Mouse (Mus musculus) kidney, embryonic 14.5 days (tissue): ENCODE measurements around the gene Tmem151a. TPM values are rescaled to one million over a fixed set of nuclear protein-coding genes. Genes with fewer than 3 reads are reported as not detected.

Experiments used
- ATAC-seq: fragments of 200-750 bp; cut with Nextera tagmentation; 2 replicates; pipeline ENCODE4 v1.8.0; 2017; ENCODE audit warnings: moderate number of reproducible peaks, mild to moderate bottlenecking, moderate TSS enrichment, moderate library complexity; ENCODE audit not compliant: low FRiP score, low TSS enrichment
- H3K27ac ChIP-seq: fragments of 300-500 bp; sonication (generic); 2 replicates; pipeline ENCODE4 v1.5.1; 2014; ENCODE audit warnings: low read depth, mild to moderate bottlenecking, low read length, moderate library complexity, mixed read lengths
- H3K27me3 ChIP-seq: fragments of 300-500 bp; sonication (generic); 2 replicates; pipeline ENCODE4 v1.6.1; 2014; ENCODE audit warnings: mild to moderate bottlenecking, low read length; ENCODE audit not compliant: control insufficient read depth, insufficient read depth
- H3K36me3 ChIP-seq: fragments of 300-500 bp; sonication (generic); 2 replicates; pipeline ENCODE4 v1.6.1; 2014; ENCODE audit warnings: low read length, mixed read lengths; ENCODE audit not compliant: control insufficient read depth, insufficient read depth
- H3K4me1 ChIP-seq: fragments of 300-500 bp; sonication (generic); 2 replicates; pipeline ENCODE4 v1.6.1; 2014; ENCODE audit warnings: low read length, mixed read lengths; ENCODE audit not compliant: control insufficient read depth, insufficient read depth
- H3K4me2 ChIP-seq: fragments of 300-500 bp; sonication (generic); replicated peaks from 2 replicates; pipeline ENCODE4 v1.6.1; 2014; ENCODE audit warnings: low read depth, mild to moderate bottlenecking, low read length
- H3K4me3 ChIP-seq: fragments of 300-500 bp; sonication (generic); 2 replicates; pipeline ENCODE4 v1.5.1; 2014; ENCODE audit warnings: mild to moderate bottlenecking, low read length
- H3K9ac ChIP-seq: fragments of 300-500 bp; sonication (generic); 2 replicates; pipeline ENCODE4 v1.6.1; 2014; ENCODE audit warnings: low read depth, mild to moderate bottlenecking, low read length, moderate library complexity
- H3K9me3 ChIP-seq: fragments of 300-500 bp; sonication (generic); 2 replicates; pipeline ENCODE4 v1.6.1; 2016; ENCODE audit warnings: low read length; ENCODE audit not compliant: control insufficient read depth
- WGBS: fragments of 180-500 bp; shearing (Covaris S2); extraction: QIAGEN DNeasy Blood & Tissue Kit; methylation state at CpG from one replicate; pipeline ENCODE4 v1.1.7; 2014; 5-methylcytosine and 5-hydroxymethylcytosine counted together
- polyA plus RNA-seq: library from polyadenylated mRNA; unstranded; fragments of >200 nt; fragmentation: Nextera tagmentation; extraction: Ambion mirVana; gene quantifications from 2 replicates; pipeline ENCODE4 v1.2.1, GENCODE M21; 2014

Gene Tmem151a
- polyA plus RNA-seq, 1 experiment from 2014 or later, result 1.7 TPM

GRCm38 (mm10) chr19:5071545-5072369 lies 13.6 kb downstream of the Tmem151a start:
- 2% methylated on average over 40 of the region's 40 CpGs for WGBS
- peak overlapping the region; percentile 46 for H3K4me3 ChIP-seq
- H3K36me3 ChIP-seq, result no peaks in the 10 kb centered on the region
- no peaks in the 10 kb centered on the region for H3K9me3 ChIP-seq
- peaks cover 12% of the 10 kb centered on the region for H3K27me3 ChIP-seq
- peak overlapping the region; percentile 51 for H3K9ac ChIP-seq
- peak; percentile 84 for ATAC-seq
- H3K4me2 ChIP-seq, result peak overlapping the region; percentile 52
- peaks cover 37% of the 10 kb centered on the region for H3K4me1 ChIP-seq
- H3K27ac ChIP-seq, result peak overlapping the region; percentile 82

GRCm38 (mm10) chr19:5071077-5071476 lies 14.3 kb downstream of the Tmem151a start:
- Histone ChIP-seq H3K4me1 (peaks cover 37% of the 10 kb centered on the region), H3K4me3 (peak overlapping the region; percentile 46), H3K9ac (peak overlapping the region; percentile 51), H3K27ac (peak overlapping the region; percentile 82), H3K27me3 (peaks cover 12% of the 10 kb centered on the region), H3K4me2 (peak overlapping the region; percentile 52), H3K36me3 (no peaks in the 10 kb centered on the region), H3K9me3 (no peaks in the 10 kb centered on the region)
- WGBS, result 12% methylated on average over 11 of the region's 11 CpGs
- no peak for ATAC-seq

GRCm38 (mm10) chr19:5069978-5070377 lies 15.4 kb downstream of the Tmem151a start:
- no peaks in the 10 kb centered on the region for H3K9me3 ChIP-seq
- no peaks in the 10 kb centered on the region for H3K36me3 ChIP-seq
- peaks cover 9% of the 10 kb centered on the region for H3K27me3 ChIP-seq
- H3K4me2 ChIP-seq, result peak overlapping the region; percentile 52
- H3K27ac ChIP-seq, result peak overlapping the region; percentile 42; the same call in 1 of the 2 replicates
- WGBS, result 82% methylated on average over 7 of the region's 7 CpGs
- peak overlapping the region; percentile 51; the same call in 1 of the 2 replicates for H3K9ac ChIP-seq
- no peak for ATAC-seq
- H3K4me3 ChIP-seq, result peak overlapping the region; percentile 46
- H3K4me1 ChIP-seq, result peaks cover 45% of the 10 kb centered on the region

GRCm38 (mm10) chr19:5069486-5069885 lies 15.8 kb downstream of the Tmem151a start:
- Histone ChIP-seq H3K9me3 (no peaks in the 10 kb centered on the region), H3K36me3 (no peaks in the 10 kb centered on the region), H3K27me3 (peaks cover 9% of the 10 kb centered on the region), H3K9ac (no peak overlapping the region), H3K4me3 (peak overlapping the region; percentile 46), H3K27ac (no peak overlapping the region), H3K4me2 (peak overlapping the region; percentile 52), H3K4me1 (peaks cover 47% of the 10 kb centered on the region)
- 78% methylated on average over 5 of the region's 5 CpGs for WGBS
- no peak for ATAC-seq

GRCm38 (mm10) chr19:5068570-5069234 lies 16.6 kb downstream of the Tmem151a start:
- WGBS, result 38% methylated on average over 21 of the region's 21 CpGs

GRCm38 (mm10) chr19:5067867-5068569 lies 17.3 kb downstream of the Tmem151a start, which contains the start of gene Cd248:
Cd248 (plus strand) TSS chr19:5068078.
- H3K9me3 ChIP-seq, result no peaks in the 10 kb centered on the region
- H3K4me3 ChIP-seq, result peak within 1 kb of the TSS; percentile 46
- H3K4me2 ChIP-seq, result peak within 1 kb of the TSS; percentile 52
- H3K27ac ChIP-seq, result peak within 1 kb of the TSS; percentile 89
- peaks cover 9% of the 10 kb centered on the region for H3K27me3 ChIP-seq
- peak; percentile 41 for ATAC-seq
- peaks cover 47% of the 10 kb centered on the region for H3K4me1 ChIP-seq
- peak within 1 kb of the TSS; percentile 50 for H3K9ac ChIP-seq
- WGBS, result 2% methylated on average over 49 of the region's 56 CpGs
- no peaks in the 10 kb centered on the region for H3K36me3 ChIP-seq

More at GRCm38 (mm10) chr19:5068570-5069234, 16.6 kb downstream of the Tmem151a start:
- H3K4me3 ChIP-seq, result peak overlapping the region; percentile 46
- H3K27ac ChIP-seq, result peak overlapping the region; percentile 21; the same call in 1 of the 2 replicates
- H3K4me1 ChIP-seq, result peaks cover 47% of the 10 kb centered on the region
- no peaks in the 10 kb centered on the region for H3K9me3 ChIP-seq
- H3K4me2 ChIP-seq, result peak overlapping the region; percentile 52
- ATAC-seq, result no peak
- H3K9ac ChIP-seq, result peak overlapping the region; percentile 50
- H3K36me3 ChIP-seq, result no peaks in the 10 kb centered on the region
- peaks cover 9% of the 10 kb centered on the region for H3K27me3 ChIP-seq

- WGBS, result 7% methylated on average over 15 of the region's 15 CpGs
- Histone ChIP-seq H3K9ac (peak overlapping the region; percentile 50; the same call in 1 of the 2 replicates), H3K4me3 (peak overlapping the region; percentile 46), H3K9me3 (no peaks in the 10 kb centered on the region), H3K4me1 (peaks cover 42% of the 10 kb centered on the region), H3K27me3 (peaks cover 9% of the 10 kb centered on the region), H3K27ac (peak overlapping the region; percentile 89), H3K4me2 (peak overlapping the region; percentile 52), H3K36me3 (no peaks in the 10 kb centered on the region)
- no peak for ATAC-seq
These were observed 18.1 kb downstream of the Tmem151a start for GRCm38 (mm10) chr19:5067040-5067799.

GRCm38 (mm10) chr19:5065104-5065503 lies 20.2 kb downstream of the Tmem151a start:
- Histone ChIP-seq H3K4me2 (no peak overlapping the region), H3K27ac (no peak overlapping the region; the same call in 1 of the 2 replicates), H3K4me1 (peaks cover 44% of the 10 kb centered on the region), H3K4me3 (no peak overlapping the region), H3K9me3 (no peaks in the 10 kb centered on the region), H3K27me3 (peaks cover 9% of the 10 kb centered on the region), H3K36me3 (no peaks in the 10 kb centered on the region), H3K9ac (no peak overlapping the region)
- no peak for ATAC-seq
- 58% methylated on average over 7 of the region's 7 CpGs for WGBS
